Mouse (Mus musculus) ovary, postnatal 10 days (tissue): ENCODE measurements around the gene Lipe.

Source experiments
- DNase-seq: peaks from one replicate; pipeline ENCODE4 v3.0.0; 2022; ENCODE audit warnings: low spot score

Gene Lipe

DNA sequence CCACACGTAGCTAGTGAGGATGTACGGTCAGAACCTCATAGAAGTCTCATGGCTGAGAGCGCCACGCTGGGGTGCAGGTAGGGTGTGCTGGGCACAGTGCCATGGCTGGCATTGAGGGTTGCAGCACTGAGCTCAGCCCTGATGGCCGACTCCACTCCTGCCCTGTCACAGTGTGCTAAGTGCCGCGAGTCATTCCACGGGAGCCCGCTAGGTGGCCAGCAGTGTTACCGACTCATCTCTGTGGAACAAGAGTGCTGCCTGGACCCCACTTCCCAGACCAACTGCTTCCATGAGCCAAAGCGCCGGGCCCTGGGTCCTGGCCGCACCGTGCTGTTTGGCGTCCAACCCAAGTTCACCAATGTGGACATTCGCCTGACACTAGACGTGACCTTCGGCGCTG is 35.4 kb downstream of the Lipe start:
- DNase-seq: no peak

DNA sequence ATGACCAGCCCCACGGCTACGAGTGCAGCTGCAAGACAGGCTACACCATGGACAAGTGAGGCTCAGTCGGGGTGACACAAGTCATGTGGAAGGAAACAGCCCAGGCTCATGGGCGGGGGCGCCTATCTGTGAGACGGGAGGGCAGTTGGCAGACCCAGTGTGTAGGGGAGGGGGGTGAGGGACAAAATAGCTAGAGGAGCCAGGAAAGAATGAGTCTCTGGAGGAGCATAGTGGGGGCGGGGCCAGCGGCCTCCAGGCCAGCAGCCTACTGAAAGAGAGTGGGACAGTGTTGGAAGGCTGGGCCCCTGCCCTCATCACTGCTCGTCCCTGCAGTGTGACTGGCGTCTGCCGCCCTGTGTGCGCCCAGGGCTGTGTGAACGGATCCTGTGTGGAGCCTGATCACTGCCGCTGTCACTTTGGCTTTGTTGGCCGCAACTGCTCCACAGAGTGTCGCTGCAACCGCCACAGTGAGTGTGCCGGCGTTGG is 39.7 kb downstream of the Lipe start:
- DNase-seq: no peak

DNA sequence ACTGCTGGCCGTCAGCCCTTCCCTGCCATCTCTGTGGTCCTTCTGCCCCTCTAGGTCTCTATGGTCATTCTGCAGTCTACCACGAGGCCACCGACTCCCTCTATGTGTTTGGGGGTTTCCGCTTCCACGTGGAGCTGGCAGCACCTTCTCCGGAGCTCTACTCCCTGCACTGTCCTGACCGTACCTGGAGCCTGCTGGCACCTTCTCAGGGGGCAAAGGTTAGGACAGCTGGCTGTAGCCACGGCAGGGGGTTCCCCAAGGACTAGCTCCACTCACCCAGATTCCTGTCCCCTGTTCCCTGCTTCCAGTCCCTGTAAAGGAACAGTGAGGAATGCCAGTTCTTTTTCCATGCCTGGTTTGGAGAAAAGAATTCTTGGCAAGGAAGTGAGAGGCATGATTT is 49.6 kb downstream of the Lipe start:
- no peak for DNase-seq

DNA sequence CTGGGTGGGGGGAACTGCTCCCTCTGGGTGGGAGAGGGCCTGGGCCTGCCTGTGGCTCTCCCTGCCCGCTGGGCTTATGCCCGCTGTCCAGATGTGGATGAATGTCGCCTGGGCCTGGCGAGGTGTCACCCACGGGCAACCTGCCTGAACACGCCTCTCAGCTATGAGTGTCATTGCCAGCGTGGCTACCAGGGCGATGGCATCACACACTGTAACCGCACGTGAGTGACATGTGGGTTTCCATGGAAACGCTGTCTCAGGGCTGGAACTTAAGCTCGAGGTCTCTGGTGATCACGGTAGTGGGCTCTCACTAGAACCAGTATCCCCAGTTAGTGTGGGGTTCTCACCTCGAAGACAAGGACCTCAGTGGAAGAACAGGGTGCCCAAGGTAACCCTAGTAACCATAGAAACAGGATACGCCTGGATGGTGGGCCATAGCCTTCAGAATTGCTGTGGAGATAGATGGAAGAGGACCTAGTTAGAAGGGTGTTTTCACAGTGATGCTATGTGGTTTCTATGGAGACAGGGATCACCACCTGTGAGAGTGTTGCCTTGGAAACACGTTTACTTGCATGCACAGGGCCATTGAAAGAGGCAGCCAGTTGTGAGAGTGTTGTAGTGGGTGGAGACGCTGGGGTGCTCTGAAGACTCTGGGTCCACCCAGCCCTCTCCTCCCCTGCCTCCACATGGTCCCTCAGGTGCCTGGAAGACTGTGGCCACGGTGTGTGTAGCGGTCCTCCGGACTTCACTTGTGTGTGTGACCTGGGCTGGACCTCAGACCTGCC is 57.3 kb downstream of the Lipe start:
- DNase-seq: no peak

DNA sequence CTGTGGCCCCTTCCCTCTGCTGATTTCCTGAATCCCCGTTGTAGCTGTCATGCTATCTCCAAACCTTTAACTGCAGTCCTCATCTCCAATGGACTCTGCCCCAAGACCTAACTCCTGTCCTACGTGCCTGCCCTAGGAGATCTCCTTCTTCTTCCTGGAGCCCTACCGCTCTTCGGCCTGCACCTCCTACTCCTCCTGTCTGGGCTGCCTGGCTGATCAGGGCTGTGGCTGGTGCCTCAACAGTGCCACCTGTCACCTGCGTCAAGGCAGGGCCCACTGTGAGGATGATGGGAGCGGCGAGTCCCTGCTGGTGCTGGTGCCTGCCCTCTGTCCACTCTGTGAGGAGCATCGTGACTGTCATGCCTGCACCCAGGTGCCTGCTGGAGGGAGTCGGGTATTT is 59.2 kb downstream of the Lipe start:
- DNase-seq: no peak

DNA sequence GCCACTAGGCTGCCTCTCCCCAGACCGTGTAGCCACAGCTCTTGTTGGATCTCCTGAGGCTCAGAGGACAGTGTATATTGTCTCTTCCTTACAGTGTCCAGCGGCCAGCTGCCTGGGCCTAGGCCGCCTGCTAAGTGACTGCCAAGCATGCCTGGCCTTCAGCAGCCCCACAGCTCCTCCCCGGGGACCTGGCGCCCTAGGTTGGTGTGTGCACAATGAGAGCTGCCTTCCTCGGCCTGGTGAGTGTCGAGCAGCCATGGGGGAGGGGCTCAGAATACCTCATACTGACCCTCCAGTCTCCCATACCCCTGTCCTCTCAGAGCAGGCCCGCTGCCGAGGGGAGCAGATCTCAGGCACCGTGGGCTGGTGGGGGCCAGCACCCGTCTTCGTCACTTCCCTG is 64.0 kb downstream of the Lipe start:
- no peak for DNase-seq

DNA sequence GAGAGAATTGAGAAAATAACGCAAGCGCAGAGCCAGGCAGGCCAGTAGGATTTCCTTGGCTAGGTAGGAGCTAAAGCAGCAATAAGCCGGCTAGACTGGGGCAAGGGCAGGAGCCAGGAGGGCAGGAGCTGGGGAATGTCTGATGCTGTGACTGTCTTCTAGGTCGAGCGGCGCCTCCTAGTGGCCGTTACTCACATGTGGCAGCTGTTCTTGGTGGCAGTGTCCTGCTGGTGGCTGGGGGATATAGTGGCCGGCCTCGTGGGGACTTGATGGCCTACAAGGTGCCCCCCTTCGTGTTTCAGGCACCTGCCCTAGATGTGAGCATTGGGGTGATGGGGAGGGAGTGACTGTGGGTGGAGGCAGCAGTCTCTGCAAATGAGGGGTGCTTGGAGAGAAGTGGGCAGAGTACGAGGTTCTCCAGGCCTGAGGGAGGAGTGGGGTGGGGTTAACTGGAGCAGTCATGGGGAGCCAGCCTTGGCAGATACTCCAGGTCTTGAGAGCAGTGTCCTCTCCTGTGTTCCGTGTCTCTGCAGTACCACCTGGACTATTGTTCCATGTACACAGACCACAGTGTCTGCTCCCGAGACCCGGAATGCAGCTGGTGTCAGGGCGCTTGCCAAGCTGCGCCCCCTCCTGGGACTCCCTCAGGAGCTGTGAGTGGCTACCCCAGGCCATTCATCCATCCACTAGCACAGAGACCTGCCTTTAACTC is 64.8 kb downstream of the Lipe start:
- DNase-seq: no peak
